Mouse (Mus musculus): ENCODE data around the gene Patj.
"Not testable (repeated sequence)": the region's sequence is repeated elsewhere in the genome, so short reads cannot be mapped to it uniquely, and the experiment has no call there.

Gene Patj

GRCm38 (mm10) chr4:98567457-98567856 lies 171.9 kb downstream of the Patj start:
- DNase-seq (ENCODE audit: low read depth, low spot score): no peak

- DNase-seq (ENCODE audit: low read depth, low spot score): no peak
Observed at GRCm38 (mm10) chr4:98569904-98570303, 174.3 kb downstream of the Patj start.

GRCm38 (mm10) chr4:98577275-98577674 lies 181.7 kb downstream of the Patj start:
- DNase-seq (ENCODE audit: low read depth, low spot score): no peak

GRCm38 (mm10) chr4:98577957-98578541 lies 182.5 kb downstream of the Patj start:
- DNase-seq (ENCODE audit: low read depth, low spot score): no peak

GRCm38 (mm10) chr4:98581456-98581855 lies 185.9 kb downstream of the Patj start:
- no peak for DNase-seq (ENCODE audit: low read depth, low spot score)

- no peak for DNase-seq (ENCODE audit: low read depth, low spot score)
Observed at GRCm38 (mm10) chr4:98584023-98584422, 188.4 kb downstream of the Patj start.

GRCm38 (mm10) chr4:98586303-98586702 lies 190.7 kb downstream of the Patj start:
- DNase-seq (ENCODE audit: low read depth, low spot score): no peak

GRCm38 (mm10) chr4:98587686-98588085 lies 192.1 kb downstream of the Patj start:
- DNase-seq (ENCODE audit: low read depth, low spot score): no peak

GRCm38 (mm10) chr4:98593961-98594360 lies 198.4 kb downstream of the Patj start:
- DNase-seq (ENCODE audit: low read depth, low spot score): no peak

GRCm38 (mm10) chr4:98598546-98598971 lies 203.0 kb downstream of the Patj start:
- DNase-seq (ENCODE audit: low read depth, low spot score): no peak

GRCm38 (mm10) chr4:98599358-98599757 lies 203.8 kb downstream of the Patj start:
- DNase-seq (ENCODE audit: low read depth, low spot score): no peak

GRCm38 (mm10) chr4:98603131-98603530 lies 207.5 kb downstream of the Patj start:
- DNase-seq (ENCODE audit: low read depth, low spot score): no peak

- DNase-seq (ENCODE audit: low read depth, low spot score): no peak
Observed at GRCm38 (mm10) chr4:98610501-98610900, 214.9 kb downstream of the Patj start.

- no peak for DNase-seq (ENCODE audit: low read depth, low spot score)
Observed at GRCm38 (mm10) chr4:98614395-98614794, 218.8 kb downstream of the Patj start.

- no peak for DNase-seq (ENCODE audit: low read depth, low spot score)
Observed at GRCm38 (mm10) chr4:98619199-98619598, 223.6 kb downstream of the Patj start.

- no peak for DNase-seq (ENCODE audit: low read depth, low spot score)
Observed at GRCm38 (mm10) chr4:98620986-98621784, 225.6 kb downstream of the Patj start.

- peak; percentile 22 for DNase-seq (ENCODE audit: low read depth, low spot score)
Observed at GRCm38 (mm10) chr4:98622180-98622579, 226.6 kb downstream of the Patj start.

GRCm38 (mm10) chr4:98622996-98623673 lies 227.6 kb downstream of the Patj start:
- DNase-seq (ENCODE audit: low read depth, low spot score): no peak

- DNase-seq (ENCODE audit: low read depth, low spot score): no peak
Observed at GRCm38 (mm10) chr4:98628286-98628685, 232.7 kb downstream of the Patj start.

GRCm38 (mm10) chr4:98629217-98629616 lies 233.6 kb downstream of the Patj start:
- not testable (repeated sequence) for DNase-seq (ENCODE audit: low read depth, low spot score)

- DNase-seq (ENCODE audit: low read depth, low spot score): no peak
Observed at GRCm38 (mm10) chr4:98635140-98635837, 239.7 kb downstream of the Patj start.

- no peak for DNase-seq (ENCODE audit: low read depth, low spot score)
Observed at GRCm38 (mm10) chr4:98638731-98639130, 243.1 kb downstream of the Patj start.
